Comparison of ENCODE assay signal across 8 mouse cellular contexts in genomic region chr4:126752024-126752607, GRCm38 (mm10). TPM values are rescaled to one million over a fixed set of nuclear protein-coding genes. Genes with fewer than 3 reads are reported as not detected.
A peak's percentile ranks its signal among the peaks of the same experiment; 100 is the strongest.
DNase-seq lines count a peak whose midpoint lies in the region; ATAC-seq and TF ChIP-seq lines count a peak whose summit lies in the region.
"Had no signal": no experiment of that assay in that cellular context is flagged by ENCODE, and none has a peak within 500 bp of the region (broad histone marks: within the 10 kb centered on the region; RNA-seq: fewer than 3 reads in every experiment).

No protein-coding gene starts in this region.

- 7% methylated on average over 13 of the region's 13 CpGs for WGBS in lung, embryonic 15.5 days
- 3% methylated on average over 13 of the region's 13 CpGs for WGBS in forebrain, embryonic 12.5 days
- 7% methylated on average over 13 of the region's 13 CpGs for WGBS in limb, embryonic 14.5 days
- 9% methylated on average over 13 of the region's 13 CpGs for WGBS in stomach, embryonic 14.5 days

- H3K9ac ChIP-seq in lung, embryonic 15.5 days: peak overlapping the region; percentile 83
- H3K9ac ChIP-seq in forebrain, embryonic 12.5 days: peak overlapping the region; percentile 91
- peak overlapping the region; percentile 75 for H3K9ac ChIP-seq in limb, embryonic 14.5 days (ENCODE audit: low read depth, low read length, severe bottlenecking)
- H3K9ac ChIP-seq in stomach, embryonic 14.5 days (replicated peaks; ENCODE audit: low read depth, low read length): peak overlapping the region; percentile 59

- H3K36me3 ChIP-seq in lung, embryonic 15.5 days: peaks cover 17% of the 10 kb centered on the region
- peaks cover 31% of the 10 kb centered on the region for H3K36me3 ChIP-seq in forebrain, embryonic 12.5 days (replicated peaks)
- H3K36me3 ChIP-seq in limb, embryonic 14.5 days (ENCODE audit: control insufficient read depth, insufficient read depth, low read length): peaks cover 25% of the 10 kb centered on the region
- H3K36me3 ChIP-seq in stomach, embryonic 14.5 days (ENCODE audit: control insufficient read depth, insufficient read depth, low read length): peaks cover 21% of the 10 kb centered on the region

- H3K9me3 ChIP-seq in lung, embryonic 15.5 days: no peaks in the 10 kb centered on the region
- no peaks in the 10 kb centered on the region for H3K9me3 ChIP-seq in forebrain, embryonic 12.5 days
- no peaks in the 10 kb centered on the region for H3K9me3 ChIP-seq in limb, embryonic 14.5 days (ENCODE audit: control insufficient read depth, low read length)
- no peaks in the 10 kb centered on the region for H3K9me3 ChIP-seq in stomach, embryonic 14.5 days (ENCODE audit: control insufficient read depth, low read depth, low read length)

- peak overlapping the region; percentile 96 for H3K4me2 ChIP-seq in lung, embryonic 15.5 days
- H3K4me2 ChIP-seq in forebrain, embryonic 12.5 days: peak overlapping the region; percentile 99
- H3K4me2 ChIP-seq in limb, embryonic 14.5 days (replicated peaks; ENCODE audit: low read depth, low read length, severe bottlenecking): peak overlapping the region; percentile 99
- H3K4me2 ChIP-seq in stomach, embryonic 14.5 days (replicated peaks; ENCODE audit: low read depth, low read length): peak overlapping the region; percentile 99

- H3K4me1 ChIP-seq in lung, embryonic 15.5 days: peaks cover 51% of the 10 kb centered on the region
- H3K4me1 ChIP-seq in forebrain, embryonic 12.5 days: peaks cover 54% of the 10 kb centered on the region
- peaks cover 23% of the 10 kb centered on the region for H3K4me1 ChIP-seq in limb, embryonic 14.5 days (ENCODE audit: control insufficient read depth, insufficient read depth, low read length)
- H3K4me1 ChIP-seq in stomach, embryonic 14.5 days (ENCODE audit: control insufficient read depth, insufficient read depth, low read length): peaks cover 26% of the 10 kb centered on the region

- H3K27ac ChIP-seq in lung, embryonic 15.5 days: no peak overlapping the region
- 0 out of 2 replicates have a peak overlapping the region, but pooled peaks have one; percentile 56 for H3K27ac ChIP-seq in forebrain, embryonic 12.5 days
- no peak overlapping the region for H3K27ac ChIP-seq in limb, embryonic 14.5 days (replicated peaks; ENCODE audit: low read depth, low read length)
- no peak overlapping the region for H3K27ac ChIP-seq in stomach, embryonic 14.5 days (ENCODE audit: low read length)

- no peak for ATAC-seq in lung, embryonic 15.5 days (ENCODE audit: borderline replicate concordance, extremely low read depth, low FRiP score, low TSS enrichment)
- ATAC-seq in forebrain, embryonic 12.5 days (ENCODE audit: low FRiP score): no peak
- ATAC-seq in limb, embryonic 14.5 days (ENCODE audit: low FRiP score, low read depth): no peak
- ATAC-seq in stomach, embryonic 14.5 days (ENCODE audit: insufficient number of reproducible peaks, insufficient read depth, low FRiP score, low read depth): no peak

- H3K4me3 ChIP-seq in lung, embryonic 15.5 days: peak overlapping the region; percentile 72
- peak overlapping the region; percentile 76 for H3K4me3 ChIP-seq in forebrain, embryonic 12.5 days (replicated peaks)
- peak overlapping the region; percentile 67 for H3K4me3 ChIP-seq in limb, embryonic 14.5 days (replicated peaks; ENCODE audit: low read length)
- H3K4me3 ChIP-seq in stomach, embryonic 14.5 days (ENCODE audit: low read depth, low read length): peak overlapping the region; percentile 91

- TF ChIP-seq POLR2A in limb, embryonic 14.5 days (IDR thresholded peaks at IDR 0.05; ENCODE audit: borderline replicate concordance, extremely low read depth, insufficient read depth, insufficient read length): no peak

- H3K27me3 ChIP-seq in lung, embryonic 15.5 days: no peaks in the 10 kb centered on the region
- H3K27me3 ChIP-seq in forebrain, embryonic 12.5 days: no peaks in the 10 kb centered on the region
- no peaks in the 10 kb centered on the region for H3K27me3 ChIP-seq in limb, embryonic 14.5 days (ENCODE audit: control insufficient read depth, insufficient read depth, low read length)
- H3K27me3 ChIP-seq in stomach, embryonic 14.5 days (ENCODE audit: control insufficient read depth, insufficient read depth, low read length): no peaks in the 10 kb centered on the region

- DNase-seq in lung, postnatal 14 days: no peak
- DNase-seq in cerebellum, adult 18-20 months: peak; percentile 61 to 71
- DNase-seq in limb, embryonic 14.5 days (ENCODE audit: low spot score): no peak
- no peak for DNase-seq in ovary, adult 18-20 months (ENCODE audit: low spot score)

RNA-seq across cellular contexts. Expression of gene Ncdn, which starts 1.1 kb away (rescaled TPM):
- 26.0 and 28.2 TPM in 2 replicates for polyA plus RNA-seq in lung, embryonic 15.5 days (2015; fragmentation: Nextera tagmentation; extraction: Ambion mirVana)
- 46.4 and 52.3 TPM in 2 replicates for polyA plus RNA-seq in forebrain, embryonic 12.5 days (2016; fragmentation: Nextera tagmentation; extraction: Ambion mirVana)
- polyA plus RNA-seq in limb, embryonic 14.5 days (2012; rRNA removed): 39.0 and 51.9 TPM in 2 replicates
- polyA plus RNA-seq in limb, embryonic 14.5 days (2014; fragmentation: Nextera tagmentation; extraction: Ambion mirVana): 29.1 and 29.8 TPM in 2 replicates
- polyA plus RNA-seq in stomach, embryonic 14.5 days (2014; fragmentation: Nextera tagmentation; extraction: Ambion mirVana): 21.9 and 23.9 TPM in 2 replicates

RNA-seq across cellular contexts. Expression of gene AU040320, which starts 1.2 kb away (rescaled TPM):
- 22.0 and 22.3 TPM in 2 replicates for polyA plus RNA-seq in lung, embryonic 15.5 days (2015; fragmentation: Nextera tagmentation; extraction: Ambion mirVana)
- 32.9 and 33.5 TPM in 2 replicates for polyA plus RNA-seq in forebrain, embryonic 12.5 days (2016; fragmentation: Nextera tagmentation; extraction: Ambion mirVana)
- 27.7 and 31.8 TPM in 2 replicates for polyA plus RNA-seq in limb, embryonic 14.5 days (2012; rRNA removed)
- 21.1 and 22.9 TPM in 2 replicates for polyA plus RNA-seq in limb, embryonic 14.5 days (2014; fragmentation: Nextera tagmentation; extraction: Ambion mirVana)
- polyA plus RNA-seq in stomach, embryonic 14.5 days (2014; fragmentation: Nextera tagmentation; extraction: Ambion mirVana): 22.4 and 30.1 TPM in 2 replicates

RNA-seq across cellular contexts. Expression of gene Tfap2e, which starts 16.1 kb away (rescaled TPM):
- 0.08 and 0.09 TPM in 2 replicates for polyA plus RNA-seq in lung, embryonic 15.5 days (2015; fragmentation: Nextera tagmentation; extraction: Ambion mirVana)
- polyA plus RNA-seq in forebrain, embryonic 12.5 days (2016; fragmentation: Nextera tagmentation; extraction: Ambion mirVana): 0.87 and 1.2 TPM in 2 replicates
- 0.48 and 0.53 TPM in 2 replicates for polyA plus RNA-seq in limb, embryonic 14.5 days (2012; rRNA removed)
- polyA plus RNA-seq in limb, embryonic 14.5 days (2014; fragmentation: Nextera tagmentation; extraction: Ambion mirVana): 0.34 and 0.46 TPM in 2 replicates
- polyA plus RNA-seq in stomach, embryonic 14.5 days (2014; fragmentation: Nextera tagmentation; extraction: Ambion mirVana): not detected in 2 replicates
- polyA plus RNA-seq: gonadal fat pad, adult 2 months had no signal

Comparison
In these comparisons a context has a peak if more than half of its experiments do, and no peak if none do; other contexts are left out.
1. DNase-seq: peak in cerebellum, adult 18-20 months (2 of 2); none in lung, postnatal 14 days (single experiment), limb, embryonic 14.5 days (single experiment) and ovary, adult 18-20 months (single experiment).
2. Peak in every context shown above with its lines, with median percentiles within 50 percentile points of each other: H3K4me2 ChIP-seq, H3K4me3 ChIP-seq and H3K9ac ChIP-seq.